Mouse (Mus musculus) right cerebral cortex, postnatal 14 days (tissue): ENCODE data around the gene Slc35g2.
A peak's percentile ranks its signal among the peaks of the same experiment; 100 is the strongest.

Experiments used
- DNase-seq: peaks from one replicate; pipeline ENCODE4 v3.0.0; 2022

Gene Slc35g2

GRCm38 (mm10) chr9:100558991-100559390 lies 11.9 kb downstream of the Slc35g2 start:
- DNase-seq = no peak

- no peak for DNase-seq
Measured at GRCm38 (mm10) chr9:100558023-100558573, 12.8 kb downstream of the Slc35g2 start.

- no peak for DNase-seq
Measured at GRCm38 (mm10) chr9:100555686-100556085, 15.2 kb downstream of the Slc35g2 start.

- no peak for DNase-seq
Measured at GRCm38 (mm10) chr9:100548313-100548712, 22.6 kb downstream of the Slc35g2 start.

GRCm38 (mm10) chr9:100546594-100546910 lies 24.3 kb downstream of the Slc35g2 start:
- DNase-seq = no peak

GRCm38 (mm10) chr9:100545715-100546593 lies 24.9 kb downstream of the Slc35g2 start, which contains the start of gene Nck1:
TSS of gene Nck1 (minus strand) at chr9:100546134.
- peak; percentile 100 for DNase-seq

- DNase-seq = no peak
Measured at GRCm38 (mm10) chr9:100544948-100545714, 25.8 kb downstream of the Slc35g2 start.

- DNase-seq = no peak
Measured at GRCm38 (mm10) chr9:100535618-100536262, 35.1 kb downstream of the Slc35g2 start.

GRCm38 (mm10) chr9:100534686-100535085 lies 36.2 kb downstream of the Slc35g2 start:
- no peak for DNase-seq

GRCm38 (mm10) chr9:100532847-100533505 lies 37.9 kb downstream of the Slc35g2 start:
- DNase-seq = no peak

GRCm38 (mm10) chr9:100531296-100531695 lies 39.6 kb downstream of the Slc35g2 start:
- DNase-seq = no peak

- no peak for DNase-seq
Measured at GRCm38 (mm10) chr9:100525225-100525624, 45.7 kb downstream of the Slc35g2 start.

GRCm38 (mm10) chr9:100522029-100522428 lies 48.9 kb downstream of the Slc35g2 start:
- no peak for DNase-seq

- DNase-seq = peak; percentile 23
Measured at GRCm38 (mm10) chr9:100520586-100520985, 50.3 kb downstream of the Slc35g2 start.

- DNase-seq = no peak
Measured at GRCm38 (mm10) chr9:100520012-100520411, 50.9 kb downstream of the Slc35g2 start.

GRCm38 (mm10) chr9:100507581-100507980 lies 63.3 kb downstream of the Slc35g2 start:
- DNase-seq = no peak

GRCm38 (mm10) chr9:100506652-100507051 lies 64.2 kb downstream of the Slc35g2 start:
- DNase-seq = no peak

GRCm38 (mm10) chr9:100505498-100505897 lies 65.4 kb downstream of the Slc35g2 start:
- DNase-seq = no peak
